Mouse (Mus musculus): ENCODE results near the gene Olfr1276.

- TF ChIP-seq CTCF (IDR thresholded peaks at IDR 0.05; ENCODE audit: extremely low read depth, insufficient read depth, low read length) (no peak), POLR2A (IDR thresholded peaks at IDR 0.05; ENCODE audit: extremely low read depth, insufficient read depth, low read length) (no peak)
Observed at GRCm38 (mm10) chr2:111289836-111290235, 35.5 kb downstream of the Olfr1276 start, which contains the start of gene Olfr1278.

Data from cortical plate, adult 2 months (tissue).